Mouse (Mus musculus): Measurements from ENCODE around the gene Slc25a41. TPM values are rescaled to one million over a fixed set of nuclear protein-coding genes. Genes with fewer than 3 reads are reported as not detected.

The Slc25a41 gene
- polyA plus RNA-seq, 1 experiment from 2014 or later = not detected

DNA sequence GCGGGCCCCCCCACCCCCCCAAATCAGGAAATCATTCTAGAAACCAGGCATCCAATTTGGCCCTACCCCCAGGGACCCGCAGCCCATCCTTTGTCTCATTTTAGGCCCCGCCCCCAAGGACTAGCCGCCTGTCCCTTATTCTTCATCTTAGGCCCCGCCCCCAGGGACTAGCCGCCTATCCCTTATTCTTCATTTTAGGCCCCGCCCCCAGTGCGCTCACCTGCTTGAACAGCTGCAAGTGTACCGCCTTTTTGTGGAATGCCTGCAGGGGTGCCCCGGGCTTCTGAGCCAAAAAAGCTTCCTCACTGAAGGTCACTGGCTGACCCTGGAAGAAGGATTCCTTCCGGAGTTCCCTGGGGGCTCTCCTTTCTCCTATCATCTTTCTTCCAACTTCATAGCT is 29.2 kb upstream of the Slc25a41 start:
- no peak overlapping the region for H3K27ac ChIP-seq (ENCODE audit: low read depth, low read length)
- H3K4me2 ChIP-seq = peak overlapping the region; percentile 28
- DNase-seq (ENCODE audit: low spot score, missing footprints) (peak; percentile 88), ATAC-seq (ENCODE audit: low FRiP score) (peak; percentile 71)
- no peaks in the 10 kb centered on the region; the same call in 1 of the 2 replicates for H3K27me3 ChIP-seq (ENCODE audit: control insufficient read depth, insufficient read depth, low read length)
- no peaks in the 10 kb centered on the region; the same call in 1 of the 2 replicates for H3K4me1 ChIP-seq (ENCODE audit: control insufficient read depth, insufficient read depth, low read length)
- 4% methylated on average over 11 of the region's 11 CpGs for WGBS
- 0 out of 2 replicates have a peak overlapping the region, but pooled peaks have one; percentile 9 for H3K4me3 ChIP-seq (ENCODE audit: low read depth, low read length)
- H3K9me3 ChIP-seq (ENCODE audit: control insufficient read depth, low read length) = no peaks in the 10 kb centered on the region
- no peak overlapping the region; the same call in 1 of the 2 replicates for H3K9ac ChIP-seq (ENCODE audit: low read length)
- H3K36me3 ChIP-seq (ENCODE audit: control insufficient read depth, insufficient read depth, low read length) = no peaks in the 10 kb centered on the region

DNA sequence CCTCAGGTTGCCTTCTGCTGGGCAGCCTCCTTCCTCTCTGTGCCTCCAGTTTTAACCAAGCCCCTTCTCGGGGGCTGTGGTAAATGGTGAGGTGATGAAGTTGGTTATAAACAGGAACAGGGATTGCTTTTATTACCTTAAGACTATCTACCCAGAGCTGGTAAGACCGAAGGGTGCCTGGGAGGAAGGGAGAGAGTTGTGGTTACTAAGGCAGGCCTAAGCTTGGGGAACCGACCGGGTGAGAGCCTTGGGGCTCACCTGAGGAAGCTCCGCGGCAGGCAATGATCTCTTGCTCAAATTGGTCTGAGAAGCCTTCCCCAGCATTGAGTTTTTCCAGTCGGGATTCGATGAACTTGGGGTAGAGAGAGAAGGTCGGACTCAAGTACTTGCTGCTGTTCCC is 28.8 kb upstream of the Slc25a41 start:
- Histone ChIP-seq H3K4me1 (ENCODE audit: control insufficient read depth, insufficient read depth, low read length) (no peaks in the 10 kb centered on the region; the same call in 1 of the 2 replicates), H3K4me3 (ENCODE audit: low read depth, low read length) (0 out of 2 replicates have a peak overlapping the region, but pooled peaks have one; percentile 9), H3K27me3 (ENCODE audit: control insufficient read depth, insufficient read depth, low read length) (no peaks in the 10 kb centered on the region; the same call in 1 of the 2 replicates), H3K9ac (ENCODE audit: low read length) (peak overlapping the region; percentile 47), H3K9me3 (ENCODE audit: control insufficient read depth, low read length) (no peaks in the 10 kb centered on the region), H3K4me2 (peak overlapping the region; percentile 28), H3K27ac (ENCODE audit: low read depth, low read length) (no peak overlapping the region), H3K36me3 (ENCODE audit: control insufficient read depth, insufficient read depth, low read length) (no peaks in the 10 kb centered on the region)
- ATAC-seq (ENCODE audit: low FRiP score) = no peak
- 13% methylated on average over 9 of the region's 9 CpGs for WGBS
- no peak for DNase-seq (ENCODE audit: low spot score, missing footprints)

DNA sequence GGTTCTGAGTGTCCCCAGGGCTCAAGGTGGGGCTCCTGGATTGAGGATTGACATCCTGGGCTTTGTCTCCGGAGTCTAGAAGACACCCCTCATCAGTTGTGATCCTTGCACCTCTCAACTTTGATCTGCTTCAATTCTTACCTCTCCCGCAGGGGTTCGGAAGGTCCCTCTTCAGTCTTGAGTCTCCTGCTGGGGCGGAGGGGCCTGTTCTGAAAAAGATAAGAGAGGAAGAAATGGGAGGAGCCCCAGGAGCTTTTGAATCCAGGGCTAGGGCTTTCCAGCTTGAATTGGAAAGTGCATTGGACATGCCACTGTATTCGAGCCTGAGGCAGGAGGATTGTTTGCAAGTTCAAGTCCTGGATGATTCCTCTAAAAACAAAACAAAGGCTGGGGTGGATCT is 25.5 kb upstream of the Slc25a41 start:
- Histone ChIP-seq H3K36me3 (ENCODE audit: control insufficient read depth, insufficient read depth, low read length) (no peaks in the 10 kb centered on the region), H3K4me2 (no peak overlapping the region), H3K27ac (ENCODE audit: low read depth, low read length) (no peak overlapping the region), H3K4me3 (ENCODE audit: low read depth, low read length) (no peak overlapping the region), H3K27me3 (ENCODE audit: control insufficient read depth, insufficient read depth, low read length) (peaks cover 17% of the 10 kb centered on the region), H3K4me1 (ENCODE audit: control insufficient read depth, insufficient read depth, low read length) (peaks cover 4% of the 10 kb centered on the region), H3K9ac (ENCODE audit: low read length) (no peak overlapping the region), H3K9me3 (ENCODE audit: control insufficient read depth, low read length) (no peaks in the 10 kb centered on the region)
- 64% methylated on average over 5 of the region's 5 CpGs for WGBS
- ATAC-seq (ENCODE audit: low FRiP score) = no peak
- DNase-seq (ENCODE audit: low spot score, missing footprints) = no peak

DNA sequence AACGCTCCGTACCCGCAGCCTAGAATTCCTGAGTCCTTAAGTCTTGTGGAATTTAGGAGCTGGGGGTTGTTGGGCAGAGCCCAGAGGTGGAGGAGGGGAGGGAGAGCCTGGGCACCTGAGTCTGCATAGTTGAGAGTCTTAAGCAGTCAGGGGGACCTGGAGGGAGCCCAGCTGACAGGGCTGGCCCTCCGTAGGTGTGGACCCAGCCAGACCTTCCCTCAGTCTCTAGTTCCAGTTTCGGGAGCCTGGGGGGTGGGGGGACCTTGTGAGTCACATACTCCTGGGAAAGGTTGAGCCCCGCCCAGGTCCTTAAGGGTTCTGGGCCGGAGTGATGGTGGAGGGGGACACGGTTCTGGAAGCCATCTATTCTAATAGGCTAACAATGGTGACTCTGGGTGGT is 21.6 kb upstream of the Slc25a41 start:
- no peak for DNase-seq (ENCODE audit: low spot score, missing footprints)
- H3K27me3 ChIP-seq (ENCODE audit: control insufficient read depth, insufficient read depth, low read length) = peaks cover 27% of the 10 kb centered on the region
- WGBS = 9% methylated on average over 8 of the region's 8 CpGs

DNA sequence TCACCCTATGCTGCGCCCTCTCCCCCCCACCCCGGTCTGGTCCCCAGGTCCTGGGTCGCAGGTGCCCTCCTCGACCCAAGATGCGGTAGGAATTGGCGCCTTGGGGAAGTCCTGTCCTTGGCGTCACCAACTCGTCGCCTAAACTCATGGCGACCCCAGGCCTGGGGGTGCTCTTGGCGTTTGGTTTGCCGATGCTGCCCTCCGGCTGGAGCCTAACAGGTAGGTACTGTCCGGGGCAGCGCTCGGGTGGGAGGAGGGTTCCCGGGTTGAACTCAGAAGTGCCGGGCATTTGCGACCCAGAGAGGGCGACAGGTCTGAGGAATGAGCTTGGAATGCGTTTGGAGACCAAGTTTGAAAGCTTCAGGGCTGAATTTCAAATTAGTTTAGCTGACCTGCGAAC is 21.1 kb upstream of the Slc25a41 start:
- WGBS = 1% methylated on average over 22 of the region's 22 CpGs
- Histone ChIP-seq H3K4me2 (peak overlapping the region; percentile 36), H3K9ac (ENCODE audit: low read length) (no peak overlapping the region), H3K27me3 (ENCODE audit: control insufficient read depth, insufficient read depth, low read length) (peaks cover 27% of the 10 kb centered on the region), H3K4me3 (ENCODE audit: low read depth, low read length) (peak overlapping the region; percentile 23), H3K4me1 (ENCODE audit: control insufficient read depth, insufficient read depth, low read length) (peaks cover 15% of the 10 kb centered on the region), H3K27ac (ENCODE audit: low read depth, low read length) (no peak overlapping the region), H3K36me3 (ENCODE audit: control insufficient read depth, insufficient read depth, low read length) (no peaks in the 10 kb centered on the region), H3K9me3 (ENCODE audit: control insufficient read depth, low read length) (no peaks in the 10 kb centered on the region)
- ATAC-seq (ENCODE audit: low FRiP score) (no peak), DNase-seq (ENCODE audit: low spot score, missing footprints) (no peak)

More for the DNA sequence above, 21.6 kb upstream of the Slc25a41 start:
- no peak overlapping the region for H3K9ac ChIP-seq (ENCODE audit: low read length)
- no peaks in the 10 kb centered on the region for H3K36me3 ChIP-seq (ENCODE audit: control insufficient read depth, insufficient read depth, low read length)
- no peak overlapping the region for H3K4me3 ChIP-seq (ENCODE audit: low read depth, low read length)
- no peaks in the 10 kb centered on the region for H3K9me3 ChIP-seq (ENCODE audit: control insufficient read depth, low read length)
- no peak overlapping the region for H3K4me2 ChIP-seq
- ATAC-seq (ENCODE audit: low FRiP score) = no peak
- peaks cover 15% of the 10 kb centered on the region for H3K4me1 ChIP-seq (ENCODE audit: control insufficient read depth, insufficient read depth, low read length)
- no peak overlapping the region for H3K27ac ChIP-seq (ENCODE audit: low read depth, low read length)

DNA sequence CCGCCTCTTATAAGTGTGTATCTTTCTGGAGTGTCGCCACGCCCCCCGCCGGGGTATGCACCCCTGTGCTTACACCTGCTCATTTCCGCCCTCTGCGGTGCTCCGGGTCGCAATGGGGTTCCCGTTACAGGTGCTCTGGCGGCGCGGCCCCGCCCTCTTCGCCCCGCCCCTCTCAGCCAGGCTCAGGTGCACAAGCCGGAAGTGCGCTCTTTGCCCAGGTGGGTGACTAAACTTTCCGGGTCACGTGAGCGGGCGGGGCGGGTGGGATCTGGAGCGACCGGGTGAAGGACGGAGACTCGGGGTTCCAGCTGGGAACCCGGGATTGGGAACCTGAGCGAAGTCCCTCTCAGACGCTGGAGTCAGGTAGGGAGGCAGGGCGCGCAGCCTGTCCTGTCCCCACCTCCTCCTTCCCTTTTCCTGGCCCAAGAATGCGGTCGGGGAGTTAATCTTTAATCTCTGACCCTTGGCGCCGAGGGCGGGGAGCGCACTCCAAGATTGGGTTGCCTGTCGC is 20.6 kb upstream of the Slc25a41 start:
- no peak overlapping the region for H3K27ac ChIP-seq (ENCODE audit: low read depth, low read length)
- no peaks in the 10 kb centered on the region for H3K9me3 ChIP-seq (ENCODE audit: control insufficient read depth, low read length)
- ATAC-seq (ENCODE audit: low FRiP score) = no peak
- peaks cover 27% of the 10 kb centered on the region for H3K27me3 ChIP-seq (ENCODE audit: control insufficient read depth, insufficient read depth, low read length)
- H3K4me3 ChIP-seq (ENCODE audit: low read depth, low read length) = peak overlapping the region; percentile 23
- under 1% methylated on average over 37 of the region's 39 CpGs for WGBS
- H3K4me1 ChIP-seq (ENCODE audit: control insufficient read depth, insufficient read depth, low read length) = peaks cover 15% of the 10 kb centered on the region
- no peak overlapping the region for H3K9ac ChIP-seq (ENCODE audit: low read length)
- peak; percentile 89 for DNase-seq (ENCODE audit: low spot score, missing footprints)
- peak overlapping the region; percentile 36 for H3K4me2 ChIP-seq
- H3K36me3 ChIP-seq (ENCODE audit: control insufficient read depth, insufficient read depth, low read length) = no peaks in the 10 kb centered on the region

DNA sequence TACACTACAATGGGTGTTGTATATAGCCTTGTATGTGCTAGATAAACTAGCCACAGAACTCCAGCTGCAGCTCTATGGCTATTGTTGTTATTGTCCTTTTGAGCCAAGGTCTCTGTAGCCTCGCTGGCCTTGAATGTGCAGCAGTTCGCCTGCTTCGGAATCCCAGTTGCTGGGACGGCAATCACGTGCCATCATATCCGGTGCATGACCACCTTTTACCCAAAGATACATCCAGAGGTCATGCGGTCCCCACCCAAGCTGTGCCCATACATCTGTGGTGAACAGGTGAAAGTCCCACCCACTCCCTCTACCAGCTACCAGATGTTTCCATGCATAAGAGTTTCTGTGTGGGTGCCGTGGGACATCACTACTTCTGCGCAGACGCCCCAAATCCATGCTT is 19.6 kb upstream of the Slc25a41 start:
- DNase-seq (ENCODE audit: low spot score, missing footprints) (peak; percentile 87), ATAC-seq (ENCODE audit: low FRiP score) (no peak; the same call in 1 of the 2 replicates)
- 47% methylated on average over 10 of the region's 10 CpGs for WGBS
- 0 out of 2 replicates have a peak, but pooled peaks cover 4% of the 10 kb centered on the region for H3K36me3 ChIP-seq (ENCODE audit: control insufficient read depth, insufficient read depth, low read length)
- peaks cover 27% of the 10 kb centered on the region for H3K27me3 ChIP-seq (ENCODE audit: control insufficient read depth, insufficient read depth, low read length)
- peak overlapping the region; percentile 79; the same call in 1 of the 2 replicates for H3K4me3 ChIP-seq (ENCODE audit: low read depth, low read length)
- H3K4me2 ChIP-seq = peak overlapping the region; percentile 73
- H3K9me3 ChIP-seq (ENCODE audit: control insufficient read depth, low read length) = no peaks in the 10 kb centered on the region
- H3K4me1 ChIP-seq (ENCODE audit: control insufficient read depth, insufficient read depth, low read length) = peaks cover 15% of the 10 kb centered on the region
- no peak overlapping the region for H3K27ac ChIP-seq (ENCODE audit: low read depth, low read length)
- peak overlapping the region; percentile 55; the same call in 1 of the 2 replicates for H3K9ac ChIP-seq (ENCODE audit: low read length)

DNA sequence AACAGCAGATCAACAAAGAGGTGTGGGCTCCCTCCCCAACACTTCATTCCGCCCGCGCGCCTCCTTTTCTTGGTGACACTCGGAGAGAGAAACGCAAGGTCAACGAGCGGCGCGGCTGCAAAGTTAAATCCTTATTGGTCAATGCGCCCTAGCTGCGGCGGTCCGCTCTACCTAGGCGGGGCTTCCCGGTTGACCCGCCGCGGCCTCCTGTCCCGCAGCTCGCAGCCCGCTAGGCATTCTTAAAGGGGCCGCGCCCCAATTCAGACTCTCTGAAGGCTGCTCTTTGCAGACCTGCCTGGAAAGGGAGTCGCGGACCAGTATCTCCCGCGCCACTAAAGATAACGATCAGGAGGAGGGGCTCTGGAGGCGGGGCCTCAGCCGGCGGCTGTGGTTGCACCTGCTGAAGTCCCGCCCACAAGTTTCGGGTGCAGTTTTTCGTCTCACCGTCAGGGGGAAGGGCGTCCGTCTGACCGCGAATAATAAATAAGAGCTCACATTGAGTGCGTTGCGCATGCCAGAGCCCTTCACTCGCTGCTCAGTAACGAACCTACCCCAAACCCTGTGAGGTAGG is 18.9 kb upstream of the Slc25a41 start:
- no peaks in the 10 kb centered on the region for H3K9me3 ChIP-seq (ENCODE audit: control insufficient read depth, low read length)
- 0 out of 2 replicates have a peak, but pooled peaks cover 4% of the 10 kb centered on the region for H3K36me3 ChIP-seq (ENCODE audit: control insufficient read depth, insufficient read depth, low read length)
- ATAC-seq (ENCODE audit: low FRiP score) = peak; percentile 93
- H3K4me3 ChIP-seq (ENCODE audit: low read depth, low read length) = peak overlapping the region; percentile 79
- peak overlapping the region; percentile 55 for H3K9ac ChIP-seq (ENCODE audit: low read length)
- WGBS = under 1% methylated on average over 44 of the region's 44 CpGs
- DNase-seq (ENCODE audit: low spot score, missing footprints) = peak; percentile 100
- peak overlapping the region; percentile 73 for H3K4me2 ChIP-seq
- peaks cover 27% of the 10 kb centered on the region for H3K27me3 ChIP-seq (ENCODE audit: control insufficient read depth, insufficient read depth, low read length)
- peaks cover 15% of the 10 kb centered on the region for H3K4me1 ChIP-seq (ENCODE audit: control insufficient read depth, insufficient read depth, low read length)
- H3K27ac ChIP-seq (ENCODE audit: low read depth, low read length) = peak overlapping the region; percentile 72

DNA sequence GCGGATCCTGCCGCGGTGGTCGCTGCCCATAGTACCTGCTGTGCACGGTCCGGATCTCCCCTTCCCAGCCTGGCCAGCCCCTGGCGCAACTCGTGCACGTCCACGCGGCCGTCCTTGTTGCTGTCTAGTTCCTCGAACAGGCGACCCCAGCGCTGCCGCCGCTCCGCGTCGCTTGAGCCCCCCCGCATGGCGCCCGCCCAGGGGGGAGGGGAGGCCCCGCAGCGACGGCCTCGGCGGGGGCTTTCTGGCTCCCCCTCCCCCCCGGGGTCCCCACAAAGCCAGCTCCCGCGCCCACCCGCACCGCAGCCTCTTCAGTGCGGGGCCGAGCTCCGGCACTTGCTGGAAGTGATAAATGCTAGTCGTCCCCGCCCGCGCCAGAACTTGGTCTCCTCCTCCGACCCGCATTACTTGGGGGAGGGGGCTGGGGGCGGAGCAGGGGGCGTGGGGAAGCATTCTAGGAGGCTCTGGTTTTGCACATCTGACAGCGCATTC is 18.1 kb upstream of the Slc25a41 start, which contains the start of gene Slc25a23:
Gene Slc25a23, minus strand, starts transcription at position 378 of the 492 bp plus-strand sequence.
- 1% methylated on average over 25 of the region's 45 CpGs for WGBS
- H3K36me3 ChIP-seq (ENCODE audit: control insufficient read depth, insufficient read depth, low read length) = 0 out of 2 replicates have a peak, but pooled peaks cover 4% of the 10 kb centered on the region

More for the DNA sequence above, 18.1 kb upstream of the Slc25a41 start, which contains the start of gene Slc25a23:
- H3K27ac ChIP-seq (ENCODE audit: low read depth, low read length) = peak within 1 kb of the TSS; percentile 72
- H3K4me2 ChIP-seq = peak within 1 kb of the TSS; percentile 73
- H3K4me3 ChIP-seq (ENCODE audit: low read depth, low read length) = peak within 1 kb of the TSS; percentile 79
- DNase-seq (ENCODE audit: low spot score, missing footprints) (peak; percentile 96), ATAC-seq (ENCODE audit: low FRiP score) (peak; percentile 79)
- peaks cover 27% of the 10 kb centered on the region for H3K27me3 ChIP-seq (ENCODE audit: control insufficient read depth, insufficient read depth, low read length)
- H3K4me1 ChIP-seq (ENCODE audit: control insufficient read depth, insufficient read depth, low read length) = peaks cover 15% of the 10 kb centered on the region
- no peaks in the 10 kb centered on the region for H3K9me3 ChIP-seq (ENCODE audit: control insufficient read depth, low read length)
- peak within 1 kb of the TSS; percentile 82 for H3K9ac ChIP-seq (ENCODE audit: low read length)
